Mouse (Mus musculus) spleen, postnatal 4 days (tissue): ENCODE data around the gene Rgs3.
A peak's percentile ranks its signal among the peaks of the same experiment; 100 is the strongest.
"Not testable (repeated sequence)": the region's sequence is repeated elsewhere in the genome, so short reads cannot be mapped to it uniquely, and the experiment has no call there.

Experiments
- DNase-seq, 2 experiments: peaks; one replicate each; pipeline ENCODE4 v3.0.0; 2022; ENCODE audit warnings: low spot score in 2 of 2

The Rgs3 gene

GRCm38 (mm10) chr4:62551966-62552365, 7.7 kb upstream of the Rgs3 start:
- no peak for DNase-seq

GRCm38 (mm10) chr4:62557436-62557835, 2.2 kb upstream of the Rgs3 start:
- no peak for DNase-seq

- peak; percentile 75 to 81 for DNase-seq
Measured at GRCm38 (mm10) chr4:62560963-62561629, 1.4 kb downstream of the Rgs3 start.

- no peak for DNase-seq
Measured at GRCm38 (mm10) chr4:62561630-62562001, 2.0 kb downstream of the Rgs3 start.

GRCm38 (mm10) chr4:62562006-62562405, 2.4 kb downstream of the Rgs3 start:
- no peak for DNase-seq

GRCm38 (mm10) chr4:62566530-62566929, 6.9 kb downstream of the Rgs3 start:
- DNase-seq, result no peak

- no peak for DNase-seq
Measured at GRCm38 (mm10) chr4:62567696-62568095, 8.0 kb downstream of the Rgs3 start.

GRCm38 (mm10) chr4:62568359-62568758, 8.7 kb downstream of the Rgs3 start:
- DNase-seq, result no peak

- DNase-seq, result no peak
Measured at GRCm38 (mm10) chr4:62569603-62570002, 10.0 kb downstream of the Rgs3 start.

- no peak for DNase-seq
Measured at GRCm38 (mm10) chr4:62570029-62570428, 10.4 kb downstream of the Rgs3 start.

GRCm38 (mm10) chr4:62582365-62583264, 23.0 kb downstream of the Rgs3 start:
- DNase-seq, result no peak

- peak; percentile 32 to 70 for DNase-seq
Measured at GRCm38 (mm10) chr4:62583265-62584092, 23.8 kb downstream of the Rgs3 start.

- DNase-seq, result no peak
Measured at GRCm38 (mm10) chr4:62587067-62587466, 27.4 kb downstream of the Rgs3 start.

GRCm38 (mm10) chr4:62590878-62591277, 31.2 kb downstream of the Rgs3 start:
- DNase-seq, result no peak

- no peak for DNase-seq
Measured at GRCm38 (mm10) chr4:62591326-62591725, 31.7 kb downstream of the Rgs3 start.

- not testable (repeated sequence) for DNase-seq
Measured at GRCm38 (mm10) chr4:62593546-62594240, 34.0 kb downstream of the Rgs3 start.

- DNase-seq, result no peak
Measured at GRCm38 (mm10) chr4:62594442-62594841, 34.8 kb downstream of the Rgs3 start.

- no peak for DNase-seq
Measured at GRCm38 (mm10) chr4:62596051-62596450, 36.4 kb downstream of the Rgs3 start.

GRCm38 (mm10) chr4:62600549-62600948, 40.9 kb downstream of the Rgs3 start:
- no peak for DNase-seq

- DNase-seq, result no peak
Measured at GRCm38 (mm10) chr4:62603607-62604006, 44.0 kb downstream of the Rgs3 start.

- no peak for DNase-seq
Measured at GRCm38 (mm10) chr4:62604094-62604493, 44.4 kb downstream of the Rgs3 start.
